Mouse (Mus musculus) heart, adult 8-10 months (tissue): ENCODE measurements around the gene Wdr11. TPM values are rescaled to one million over a fixed set of nuclear protein-coding genes. Genes with fewer than 3 reads are reported as not detected.

Experiments used
- DNase-seq: peaks from one replicate; pipeline ENCODE4 v3.0.0; 2022; ENCODE audit warnings: low spot score
- total RNA-seq, 4 experiments: library from RNA; stranded (reverse); gene quantifications; 2 replicates each; pipeline ENCODE4 v1.2.4; 2022

Gene Wdr11
- 10 to 100 TPM; 19.5 to 22.5 (median 22.2) TPM for total RNA-seq

- DNase-seq, result peak; percentile 83
These were observed at the start of gene Wdr11 for GRCm38 (mm10) chr7:129591371-129592131. TSS of gene Wdr11 (plus strand) at chr7:129591863.

- no peak for DNase-seq
These were observed 24.1 kb upstream of the Wdr11 start for GRCm38 (mm10) chr7:129567541-129567940.

DNA sequence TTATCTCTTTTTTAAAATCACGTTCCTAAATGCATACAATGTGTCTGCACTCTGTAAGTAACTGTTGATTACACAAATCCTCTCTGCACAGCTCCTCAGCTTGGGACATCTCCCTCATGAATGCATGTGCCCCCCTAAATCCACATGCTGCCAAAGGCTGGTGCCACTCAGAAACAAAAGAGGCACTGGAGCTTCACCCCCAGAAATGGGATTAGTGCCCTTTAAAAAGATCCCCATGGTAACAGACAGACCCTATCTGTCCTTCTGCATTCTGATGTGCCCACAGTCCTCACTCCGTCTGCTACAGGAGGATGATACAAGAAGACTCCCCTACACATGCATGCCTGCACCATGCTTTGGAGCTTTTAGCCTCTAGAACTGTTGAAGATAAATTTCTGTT, 23.3 kb upstream of the Wdr11 start:
- no peak for DNase-seq

GRCm38 (mm10) chr7:129574471-129574870, 17.2 kb upstream of the Wdr11 start:
- DNase-seq, result peak; percentile 32

DNA sequence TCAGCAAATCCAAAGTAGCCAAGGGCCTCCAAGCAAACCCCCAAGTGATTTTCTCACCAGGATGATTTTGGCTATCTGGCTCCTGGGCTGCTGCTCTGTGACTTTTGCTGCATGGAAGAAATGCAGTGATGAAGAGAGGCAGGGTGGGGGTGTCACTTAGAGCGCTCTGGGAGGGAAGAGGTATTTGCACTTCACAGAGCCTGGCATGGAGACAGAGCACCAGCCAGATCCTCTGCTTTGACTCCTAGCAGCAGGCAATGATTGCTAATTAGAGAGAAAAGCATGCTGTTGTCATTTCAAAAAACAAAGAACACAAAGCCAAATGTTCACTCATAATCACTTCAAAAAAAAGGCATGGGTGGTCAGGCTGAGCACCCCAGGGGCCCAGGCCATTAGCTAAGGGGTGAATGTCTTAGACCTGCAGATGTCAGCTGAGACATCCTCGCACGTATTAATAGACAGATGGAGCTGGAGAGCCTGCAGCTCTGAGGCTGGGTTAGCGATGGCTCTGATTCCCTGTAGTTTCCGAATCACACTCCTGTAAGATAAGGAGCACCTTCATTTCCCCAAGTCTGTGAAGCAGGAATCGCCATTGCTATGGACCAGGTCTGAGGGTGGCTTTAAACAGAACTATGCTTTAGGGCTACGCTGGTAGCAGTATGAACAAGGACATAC, 16.4 kb upstream of the Wdr11 start:
- DNase-seq, result no peak

GRCm38 (mm10) chr7:129592132-129592745, 576 bp downstream of the Wdr11 start:
- DNase-seq, result no peak

- DNase-seq, result no peak
These were observed 5.5 kb downstream of the Wdr11 start for GRCm38 (mm10) chr7:129597186-129597585.

GRCm38 (mm10) chr7:129606291-129606690, 14.6 kb downstream of the Wdr11 start:
- no peak for DNase-seq

DNA sequence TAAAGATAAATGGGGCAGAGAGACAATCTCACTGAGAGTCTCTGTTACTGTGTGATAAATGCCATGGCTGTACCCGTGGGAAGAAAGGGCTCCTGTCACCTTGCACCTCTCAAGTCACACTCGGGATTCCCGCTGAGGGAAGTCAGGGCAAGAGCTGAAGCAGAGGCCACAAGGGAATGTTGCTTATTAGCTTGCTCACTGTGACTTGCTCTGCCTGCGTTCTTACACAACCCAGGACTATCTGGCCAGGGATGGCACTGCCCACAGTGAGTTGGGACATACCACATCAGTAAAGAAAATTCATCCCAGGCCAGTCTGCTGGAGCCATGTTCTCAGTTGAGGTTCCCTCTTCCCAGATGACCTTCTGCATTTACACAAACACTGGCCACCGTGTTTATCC, 29.5 kb downstream of the Wdr11 start:
- DNase-seq, result no peak

DNA sequence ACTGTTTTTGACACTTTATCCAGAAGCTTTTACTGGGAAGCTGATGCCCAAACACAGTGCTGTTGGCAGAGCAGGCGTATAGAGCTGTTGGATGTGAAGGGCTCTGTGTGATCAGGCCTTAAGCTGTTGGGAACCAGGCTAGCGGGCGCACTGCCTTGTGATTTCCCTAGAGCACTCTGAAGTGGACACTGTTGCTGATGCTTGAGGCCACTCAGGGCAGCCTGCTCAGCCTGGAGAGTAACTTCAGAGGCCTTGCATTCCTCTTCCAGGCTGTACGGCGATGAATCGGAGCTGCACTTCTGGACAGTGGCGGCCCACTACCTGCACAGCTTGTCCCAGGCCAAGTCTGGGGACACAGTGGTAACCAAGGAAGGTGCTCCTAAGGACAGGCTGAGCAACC, 38.7 kb downstream of the Wdr11 start:
- no peak for DNase-seq

GRCm38 (mm10) chr7:129631453-129631852, 39.8 kb downstream of the Wdr11 start:
- no peak for DNase-seq

DNA sequence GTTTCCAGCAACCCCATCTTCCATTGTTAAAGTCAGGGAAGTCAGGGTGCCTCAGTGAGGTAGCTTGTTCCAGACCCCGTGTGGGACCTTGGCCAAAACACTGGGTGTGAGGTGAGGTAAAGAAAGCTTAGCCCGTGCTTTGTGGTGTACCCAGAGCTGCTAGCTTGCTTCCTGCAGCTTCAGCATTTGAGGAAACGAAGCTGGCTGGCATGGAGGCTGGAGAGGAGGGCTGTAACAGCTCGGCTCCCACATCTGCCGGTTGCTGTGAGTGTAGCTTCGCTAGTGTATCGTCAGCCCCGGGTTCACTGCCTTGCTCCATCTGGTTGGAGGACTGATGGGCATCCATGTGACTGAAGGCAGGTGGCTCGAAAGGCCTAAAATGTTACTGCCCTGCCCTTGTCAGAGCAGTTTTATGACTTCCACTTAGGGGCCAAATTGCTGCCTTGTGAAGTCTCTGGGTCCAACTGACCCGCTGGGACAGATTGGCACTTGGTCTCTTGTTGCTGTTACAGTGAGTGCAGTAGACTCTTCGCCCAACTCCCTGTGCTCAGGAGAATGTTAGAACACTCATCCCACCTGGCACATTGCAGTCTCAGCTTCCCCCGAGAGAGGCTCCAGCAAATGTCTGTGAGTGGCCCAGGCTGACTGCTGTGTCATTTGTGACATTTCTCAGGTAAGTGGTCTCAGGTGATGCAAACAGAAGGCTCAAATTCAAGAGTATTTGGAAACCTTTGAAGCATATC, 44.4 kb downstream of the Wdr11 start:
- DNase-seq, result no peak

DNA sequence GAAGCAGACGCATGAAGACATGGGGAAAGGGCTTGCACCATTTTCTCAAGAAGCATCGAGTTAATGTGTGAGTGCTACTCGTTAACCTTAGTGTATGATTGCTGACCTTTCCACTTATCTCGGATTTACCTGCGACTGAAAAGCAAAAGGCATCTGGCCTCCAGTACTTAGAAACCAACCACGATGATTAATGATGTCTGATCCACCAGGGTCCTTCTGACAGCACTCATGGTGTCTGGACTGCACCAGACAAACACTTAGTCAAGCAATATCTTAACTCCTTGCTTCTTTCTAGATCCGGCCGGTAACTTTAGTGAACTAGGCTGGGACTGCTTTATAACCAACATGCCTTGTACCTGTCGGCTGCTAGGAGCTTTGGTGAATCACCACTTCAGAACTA, 45.3 kb downstream of the Wdr11 start:
- DNase-seq, result no peak

DNA sequence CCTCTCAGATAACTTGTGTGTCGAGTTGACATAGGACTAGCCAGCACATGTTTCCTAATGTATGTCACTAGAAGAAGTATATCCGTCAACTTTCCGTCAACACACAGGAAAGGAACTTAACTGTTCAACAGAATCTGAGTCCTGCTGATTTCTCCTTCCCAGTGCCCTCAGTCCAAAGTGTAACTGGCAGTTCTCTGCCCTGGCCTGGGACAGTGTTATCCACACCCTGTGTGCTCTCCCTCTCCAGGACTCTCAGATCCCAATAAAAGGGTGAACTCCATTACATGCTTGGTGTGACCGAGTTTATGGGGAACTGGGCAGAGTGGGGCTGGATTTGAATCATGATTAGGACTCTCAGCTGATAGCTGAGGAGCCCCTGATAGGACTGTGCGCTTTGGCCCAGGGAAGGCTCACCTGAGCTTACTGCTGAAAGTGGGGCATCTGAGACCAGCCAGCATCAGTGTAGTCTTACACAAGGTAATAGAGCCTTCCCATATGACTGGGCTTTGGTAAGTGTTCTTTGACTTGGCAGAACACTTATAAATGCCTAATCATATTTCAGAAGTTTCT, 46.3 kb downstream of the Wdr11 start:
- no peak for DNase-seq

- DNase-seq, result no peak
These were observed 47.3 kb downstream of the Wdr11 start for GRCm38 (mm10) chr7:129639006-129639405.

DNA sequence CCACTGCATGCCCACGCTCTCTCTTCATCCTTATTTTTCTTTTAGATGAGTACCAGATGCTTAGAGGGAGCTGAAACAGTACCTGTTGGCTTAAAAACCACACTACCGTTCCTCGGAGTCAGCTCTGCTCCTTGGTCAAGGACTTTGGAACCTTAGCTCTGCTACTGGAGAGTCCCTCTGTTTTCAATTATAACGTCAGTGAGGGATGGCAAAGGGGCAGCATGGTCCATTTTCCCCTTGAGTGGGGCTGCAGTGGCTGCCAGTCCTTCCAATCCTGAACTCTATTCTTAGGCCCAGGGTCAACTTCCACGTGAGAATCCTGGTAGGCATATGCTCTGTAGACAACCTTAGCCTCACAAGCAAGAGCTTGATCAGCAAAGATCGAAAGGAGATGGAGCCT, 48.2 kb downstream of the Wdr11 start:
- no peak for DNase-seq

GRCm38 (mm10) chr7:129643290-129643689, 51.6 kb downstream of the Wdr11 start:
- no peak for DNase-seq

- no peak for DNase-seq
These were observed 56.1 kb downstream of the Wdr11 start for GRCm38 (mm10) chr7:129647798-129648197.

DNA sequence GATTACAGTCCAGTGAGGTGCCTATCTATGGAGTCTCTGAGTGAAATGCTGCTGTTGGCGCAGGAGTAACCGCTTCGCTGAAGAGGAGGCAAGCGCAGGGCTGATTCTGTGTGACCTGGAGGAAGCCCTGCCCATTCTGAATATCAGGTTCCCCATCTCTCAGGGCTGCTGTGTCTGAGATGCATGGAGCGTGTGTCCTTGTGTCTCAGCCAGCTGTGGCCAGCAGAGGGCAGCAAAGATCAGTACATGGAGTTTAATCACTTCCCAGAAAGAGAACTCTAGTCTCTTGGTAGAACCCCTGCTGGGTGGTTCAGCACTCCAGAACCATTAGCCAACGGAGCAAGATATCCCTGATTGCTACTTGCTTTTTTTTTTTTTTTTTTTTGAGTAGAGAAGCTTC, 57.3 kb downstream of the Wdr11 start:
- DNase-seq, result peak; percentile 61

- DNase-seq, result no peak
These were observed 59.1 kb downstream of the Wdr11 start for GRCm38 (mm10) chr7:129650717-129651116.

GRCm38 (mm10) chr7:129651781-129652180, 60.1 kb downstream of the Wdr11 start:
- DNase-seq, result no peak
